Mouse (Mus musculus) left cerebral cortex, adult 2 months (tissue): ENCODE data around the gene Defb9. TPM values are rescaled to one million over a fixed set of nuclear protein-coding genes. Genes with fewer than 3 reads are reported as not detected.
"Not testable (repeated sequence)": the region's sequence is repeated elsewhere in the genome, so short reads cannot be mapped to it uniquely, and the experiment has no call there.

Source experiments
- DNase-seq, 2 experiments: peaks; one replicate each; pipeline ENCODE4 v3.0.0; 2021 to 2022; ENCODE audit warnings: low spot score in 2 of 2, mixed read lengths in 1 of 2; ENCODE audit errors: extremely low spot score in 1 of 2
- H3K27ac ChIP-seq: fragments of 200-600 bp; 2 replicates; pipeline ENCODE4 v1.8.1; 2022
- H3K4me3 ChIP-seq: fragments of 200-600 bp; 2 replicates; pipeline ENCODE4 v1.8.1; 2022
- CTCF ChIP-seq: fragments of 200-600 bp; IDR thresholded peaks from 2 replicates; pipeline ENCODE4 v1.8.1; 2022; ENCODE audit warnings: antibody characterized with exemption, mild to moderate bottlenecking, moderate library complexity
- intact Hi-C: fragments of 180-260 bp; cut with DNase I; formaldehyde crosslinking; loops from one replicate; pipeline ENCODE4 v1.15.1; 2025
- long read RNA-seq, 2 experiments: library from polyadenylated mRNA; stranded (forward); transcript quantifications; one replicate each; pipeline ENCODE4 v2.0.0; 2021; ENCODE audit warnings: borderline mapping rate in 2 of 2
- total RNA-seq, 2 experiments: library from RNA; stranded (reverse); gene quantifications; 2 replicates each; pipeline ENCODE4 v1.2.3; 2021

Gene Defb9
- total RNA-seq = not detected
- long read RNA-seq, experiment 1 = 0 reads
- long read RNA-seq, experiment 2 = 0 reads

- H3K27ac ChIP-seq, DNase-seq, intact Hi-C loops, H3K4me3 ChIP-seq: not testable (repeated sequence)
Observed at GRCm38 (mm10) chr8:21885321-21885720, at the start of gene Defb9. Gene Defb9, minus strand, starts transcription at chr8:21885421.

- TF ChIP-seq CTCF = no peak
- intact Hi-C loops = no loop called here
- DNase-seq = no peak
Observed at GRCm38 (mm10) chr8:21932610-21933009, 47.4 kb upstream of the Defb9 start, which contains the start of gene Defb15. Gene Defb15, minus strand, starts transcription at chr8:21932710.

GRCm38 (mm10) chr8:21930754-21931153 is 45.5 kb upstream of the Defb9 start:
- intact Hi-C loops = not testable (repeated sequence)

More at GRCm38 (mm10) chr8:21932610-21933009, 47.4 kb upstream of the Defb9 start, which contains the start of gene Defb15:
- Histone ChIP-seq H3K27ac (no peak within 1 kb of the TSS), H3K4me3 (no peak within 1 kb of the TSS)

GRCm38 (mm10) chr8:21915625-21916024 is 30.4 kb upstream of the Defb9 start:
- intact Hi-C loops = no loop called here
- Histone ChIP-seq H3K4me3 (no peak overlapping the region), H3K27ac (no peak overlapping the region)
- no peak for TF ChIP-seq CTCF
- DNase-seq = peak; percentile 7 to 10

More at GRCm38 (mm10) chr8:21930754-21931153, 45.5 kb upstream of the Defb9 start:
- H3K4me3 ChIP-seq, DNase-seq, H3K27ac ChIP-seq: not testable (repeated sequence)

- no peak for TF ChIP-seq CTCF
- intact Hi-C loops = no loop called here
- Histone ChIP-seq H3K4me3 (no peak overlapping the region), H3K27ac (no peak overlapping the region)
- no peak for DNase-seq
Observed at GRCm38 (mm10) chr8:21912554-21912953, 27.3 kb upstream of the Defb9 start.

DNA sequence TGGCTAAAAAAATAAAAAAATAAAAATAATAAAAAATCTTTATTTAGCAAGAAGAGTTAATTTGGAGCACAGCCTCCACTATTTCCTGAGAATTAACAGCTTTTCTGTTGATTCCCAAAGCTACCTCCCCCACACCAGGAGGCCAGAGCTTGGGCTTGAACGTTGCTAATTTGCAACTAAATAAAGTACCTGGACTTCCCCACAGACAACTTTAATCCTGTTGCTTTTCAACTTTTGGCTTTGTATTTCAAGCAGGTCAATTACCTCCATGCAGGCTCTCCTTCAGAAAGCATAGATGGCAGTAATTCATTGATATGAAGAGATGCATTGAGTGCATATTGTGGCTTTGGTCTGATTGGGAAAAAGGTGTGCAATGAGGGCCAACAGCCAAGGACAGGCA is 26.7 kb upstream of the Defb9 start:
- intact Hi-C loops = no loop called here
- TF ChIP-seq CTCF = no peak
- no peak overlapping the region for H3K27ac ChIP-seq
- DNase-seq = no peak
- H3K4me3 ChIP-seq = no peak overlapping the region

- intact Hi-C loops, H3K27ac ChIP-seq: not testable (repeated sequence)
Observed at GRCm38 (mm10) chr8:21906290-21906689, 21.1 kb upstream of the Defb9 start, which contains the start of gene Defb11. Gene Defb11, minus strand, starts transcription at chr8:21906412.

DNA sequence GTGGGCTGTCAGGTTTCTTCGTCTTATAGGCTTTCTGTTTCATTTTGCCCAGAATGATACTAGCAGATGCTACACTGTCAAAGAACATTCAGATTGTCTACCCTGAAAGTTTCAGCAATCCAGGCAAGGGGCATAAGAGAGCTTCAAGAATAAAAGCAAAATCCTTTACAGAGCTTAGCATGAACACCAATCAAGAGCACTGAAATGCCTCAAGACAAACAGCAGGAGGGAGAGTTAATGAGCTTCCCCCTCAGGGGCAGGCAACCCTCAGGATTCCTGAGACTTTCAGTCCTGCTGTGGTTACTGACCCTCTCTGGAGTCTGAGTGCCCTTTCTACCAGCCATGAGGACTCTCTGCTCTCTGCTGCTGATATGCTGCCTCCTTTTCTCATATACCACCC is 26.6 kb downstream of the Defb9 start, which contains the start of gene Defb10:
Defb10 (plus strand) TSS at position 316 of the 400 bp plus-strand sequence.
- DNase-seq, intact Hi-C loops: not testable (repeated sequence)

More at GRCm38 (mm10) chr8:21906290-21906689, 21.1 kb upstream of the Defb9 start, which contains the start of gene Defb11:
- H3K4me3 ChIP-seq, DNase-seq: not testable (repeated sequence)

More for the DNA sequence above, 26.6 kb downstream of the Defb9 start, which contains the start of gene Defb10:
- not testable (repeated sequence) for H3K4me3 ChIP-seq, H3K27ac ChIP-seq

Other genes starting within 250 kb of the Defb9 start
- gene Defa17, start 229.6 kb downstream of the Defb9 start, total RNA-seq = not detected
- gene Defa34, start 219.6 kb downstream of the Defb9 start, total RNA-seq = not detected
- not detected for gene AY761184, start 181.8 kb downstream of the Defb9 start, total RNA-seq
- not detected for gene Defa24, start 150.9 kb downstream of the Defb9 start, total RNA-seq
- not detected for gene Defb50, start 61.9 kb downstream of the Defb9 start, total RNA-seq
- gene Defb2, start 45.5 kb downstream of the Defb9 start, total RNA-seq = not detected
- not detected for gene Defb10, start 26.5 kb downstream of the Defb9 start, total RNA-seq
- gene Defb11, start 21.0 kb upstream of the Defb9 start, total RNA-seq = not detected
- not detected for gene Defb15, start 47.3 kb upstream of the Defb9 start, total RNA-seq
- gene Defb35, start 52.9 kb upstream of the Defb9 start, total RNA-seq = not detected
- not detected for gene Defb13, start 61.3 kb upstream of the Defb9 start, total RNA-seq
- not detected for gene Fam90a1a, start 73.3 kb upstream of the Defb9 start, total RNA-seq
- gene Ccdc70, start 84.4 kb upstream of the Defb9 start, total RNA-seq = not detected
- gene Atp7b, start 174.9 kb upstream of the Defb9 start, total RNA-seq = 1 to 10 TPM; 1.9 to 2.1 TPM
- 10 to 100 TPM; 30.6 to 32.0 TPM for gene Alg11, start 175.3 kb upstream of the Defb9 start, total RNA-seq
- not detected for gene Nek5, start 239.6 kb upstream of the Defb9 start, total RNA-seq